Comparison of ENCODE assay signal across 15 mouse cellular contexts in genomic region chr2:113537911-113538318, GRCm38 (mm10).
DNase-seq lines count a peak whose midpoint lies in the region; ATAC-seq lines count a peak whose summit lies in the region.
"Had no signal": no experiment of that assay in that cellular context is flagged by ENCODE, and none has a peak within 500 bp of the region (broad histone marks: within the 10 kb centered on the region; RNA-seq: fewer than 3 reads in every experiment).

No protein-coding gene starts in this region.

- no peak overlapping the region for H3K9ac ChIP-seq in intestine, embryonic 15.5 days
- no peak overlapping the region for H3K9ac ChIP-seq in limb, embryonic 12.5 days (replicated peaks)
- H3K9ac ChIP-seq in heart, embryonic 12.5 days: no peak overlapping the region
- H3K9ac ChIP-seq: heart, embryonic 15.5 days; limb, embryonic 15.5 days; neural tube, embryonic 12.5 days had no signal

- no peaks in the 10 kb centered on the region for H3K9me3 ChIP-seq in intestine, embryonic 15.5 days
- H3K9me3 ChIP-seq in limb, embryonic 12.5 days: no peaks in the 10 kb centered on the region
- no peaks in the 10 kb centered on the region for H3K9me3 ChIP-seq in heart, embryonic 12.5 days (replicated peaks)
- H3K9me3 ChIP-seq: heart, embryonic 15.5 days; limb, embryonic 15.5 days; neural tube, embryonic 12.5 days had no signal

- no peak overlapping the region for H3K4me2 ChIP-seq in intestine, embryonic 15.5 days (replicated peaks)
- no peak overlapping the region for H3K4me2 ChIP-seq in limb, embryonic 12.5 days
- H3K4me2 ChIP-seq in heart, embryonic 12.5 days: no peak overlapping the region
- H3K4me2 ChIP-seq: heart, embryonic 15.5 days; limb, embryonic 15.5 days; neural tube, embryonic 12.5 days had no signal

- WGBS in intestine, embryonic 15.5 days: 41% methylated on average over 5 of the region's 5 CpGs
- 9% methylated on average over 5 of the region's 5 CpGs for WGBS in limb, embryonic 12.5 days
- WGBS in heart, embryonic 12.5 days: 30% methylated on average over 5 of the region's 5 CpGs

- H3K27ac ChIP-seq in intestine, embryonic 15.5 days: no peak overlapping the region
- H3K27ac ChIP-seq in limb, embryonic 12.5 days: no peak overlapping the region
- H3K27ac ChIP-seq in heart, embryonic 12.5 days (ENCODE audit: poor library complexity, severe bottlenecking): no peak overlapping the region
- H3K27ac ChIP-seq: hindbrain, postnatal 0 days; limb, embryonic 15.5 days; neural tube, embryonic 12.5 days had no signal

- H3K4me3 ChIP-seq in intestine, embryonic 15.5 days (replicated peaks): no peak overlapping the region
- no peak overlapping the region for H3K4me3 ChIP-seq in limb, embryonic 12.5 days (replicated peaks)
- no peak overlapping the region for H3K4me3 ChIP-seq in heart, embryonic 12.5 days
- H3K4me3 ChIP-seq: heart, embryonic 15.5 days; limb, embryonic 15.5 days; neural tube, embryonic 12.5 days had no signal

- peak; percentile 67 for ATAC-seq in intestine, embryonic 15.5 days
- peak; percentile 47 for ATAC-seq in limb, embryonic 12.5 days (ENCODE audit: insufficient number of reproducible peaks, insufficient read depth, low FRiP score, low TSS enrichment, low read depth)
- ATAC-seq in heart, embryonic 12.5 days (ENCODE audit: insufficient number of reproducible peaks, low FRiP score): no peak
- no peak for ATAC-seq in cerebellum, adult (ENCODE audit: insufficient number of reproducible peaks, low FRiP score, low TSS enrichment)
- ATAC-seq: forebrain, embryonic 14.5 days had no signal

- no peaks in the 10 kb centered on the region for H3K27me3 ChIP-seq in intestine, embryonic 15.5 days (replicated peaks)
- H3K27me3 ChIP-seq in limb, embryonic 12.5 days: no peaks in the 10 kb centered on the region
- no peaks in the 10 kb centered on the region for H3K27me3 ChIP-seq in heart, embryonic 12.5 days (replicated peaks)
- H3K27me3 ChIP-seq: heart, embryonic 15.5 days; limb, embryonic 15.5 days; neural tube, embryonic 12.5 days had no signal

- H3K4me1 ChIP-seq in intestine, embryonic 15.5 days (replicated peaks): peaks cover 16% of the 10 kb centered on the region
- peaks cover 23% of the 10 kb centered on the region for H3K4me1 ChIP-seq in limb, embryonic 12.5 days (replicated peaks)
- peaks cover 21% of the 10 kb centered on the region for H3K4me1 ChIP-seq in heart, embryonic 12.5 days (replicated peaks)
- H3K4me1 ChIP-seq: neural tube, embryonic 12.5 days had no signal

- no peaks in the 10 kb centered on the region for H3K36me3 ChIP-seq in intestine, embryonic 15.5 days
- no peaks in the 10 kb centered on the region for H3K36me3 ChIP-seq in limb, embryonic 12.5 days
- H3K36me3 ChIP-seq in heart, embryonic 12.5 days: no peaks in the 10 kb centered on the region
- H3K36me3 ChIP-seq: heart, embryonic 15.5 days; limb, embryonic 15.5 days; neural tube, embryonic 12.5 days had no signal

- DNase-seq in NIH3T3 (ENCODE audit: low read depth): peak; percentile 90
- DNase-seq in embryo, embryonic 10 days (ENCODE audit: low spot score): peak; percentile 31
- DNase-seq in right cerebral cortex, postnatal 25 days: no peak
- DNase-seq: gastrocnemius, postnatal 14 days; layer of hippocampus, postnatal 36 days; lung, postnatal 14 days had no signal

Comparison
In these comparisons a context has a peak if more than half of its experiments do, and no peak if none do; other contexts are left out.
1. ATAC-seq: peak in intestine, embryonic 15.5 days (single experiment) and limb, embryonic 12.5 days (single experiment); none in heart, embryonic 12.5 days (single experiment) and cerebellum, adult (single experiment).